Comparison of ENCODE assay signal across 13 mouse cellular contexts in genomic region chr8:10665821-10666283, GRCm38 (mm10).
A peak's percentile ranks its signal among the peaks of the same experiment; 100 is the strongest.
DNase-seq lines count a peak whose midpoint lies in the region; ATAC-seq lines count a peak whose summit lies in the region.
"Had no signal": no experiment of that assay in that cellular context is flagged by ENCODE, and none has a peak within 500 bp of the region (broad histone marks: within the 10 kb centered on the region; RNA-seq: fewer than 3 reads in every experiment).

No protein-coding gene starts in this region.

- 13% methylated on average over 4 of the region's 4 CpGs for WGBS in midbrain, embryonic 10.5 days
- WGBS in midbrain, embryonic 15.5 days: 11% methylated on average over 4 of the region's 4 CpGs
- WGBS in hindbrain, embryonic 11.5 days: 14% methylated on average over 4 of the region's 4 CpGs
- WGBS in neural tube, embryonic 13.5 days: 9% methylated on average over 4 of the region's 4 CpGs

- H3K36me3 ChIP-seq in midbrain, embryonic 10.5 days: no peaks in the 10 kb centered on the region
- no peaks in the 10 kb centered on the region for H3K36me3 ChIP-seq in midbrain, embryonic 15.5 days (replicated peaks)
- no peaks in the 10 kb centered on the region for H3K36me3 ChIP-seq in hindbrain, embryonic 11.5 days (ENCODE audit: control insufficient read depth, insufficient read depth, low read length)
- H3K36me3 ChIP-seq in neural tube, embryonic 13.5 days: no peaks in the 10 kb centered on the region
- H3K36me3 ChIP-seq: embryonic facial prominence, embryonic 12.5 days had no signal

- no peak overlapping the region for H3K9ac ChIP-seq in midbrain, embryonic 15.5 days
- H3K9ac ChIP-seq in hindbrain, embryonic 11.5 days (ENCODE audit: low read depth, low read length): no peak overlapping the region
- H3K9ac ChIP-seq in neural tube, embryonic 13.5 days: no peak overlapping the region
- H3K9ac ChIP-seq: embryonic facial prominence, embryonic 12.5 days had no signal

- no peak for DNase-seq in midbrain, embryonic 10.5 days (ENCODE audit: low spot score)
- DNase-seq in ZHBTc4 (ENCODE audit: low read depth, low spot score): peak; percentile 78
- DNase-seq in hindbrain, embryonic 11.5 days (ENCODE audit: low spot score): peak; percentile 25
- DNase-seq in spleen, postnatal 14 days (ENCODE audit: low spot score in 2 of 2): no peak
- no peak for DNase-seq in thymus, adult 18-20 months
- DNase-seq: gastrocnemius, postnatal 10 days; heart, postnatal 4 days; right cerebral cortex, postnatal 25 days had no signal

- H3K27me3 ChIP-seq in midbrain, embryonic 10.5 days (ENCODE audit: low read depth, poor library complexity, severe bottlenecking): 0 out of 2 replicates have a peak, but pooled peaks cover 6% of the 10 kb centered on the region
- H3K27me3 ChIP-seq in midbrain, embryonic 15.5 days (replicated peaks): no peaks in the 10 kb centered on the region
- H3K27me3 ChIP-seq in hindbrain, embryonic 11.5 days (ENCODE audit: control insufficient read depth, insufficient read depth, low read length): no peaks in the 10 kb centered on the region
- peaks cover 4% of the 10 kb centered on the region; the same call in 1 of the 2 replicates for H3K27me3 ChIP-seq in neural tube, embryonic 13.5 days
- H3K27me3 ChIP-seq: embryonic facial prominence, embryonic 12.5 days had no signal

- peak overlapping the region; percentile 65 for H3K27ac ChIP-seq in midbrain, embryonic 10.5 days (replicated peaks)
- no peak overlapping the region for H3K27ac ChIP-seq in midbrain, embryonic 15.5 days
- H3K27ac ChIP-seq in hindbrain, embryonic 11.5 days (ENCODE audit: low read depth, low read length): no peak overlapping the region
- no peak overlapping the region for H3K27ac ChIP-seq in neural tube, embryonic 13.5 days (replicated peaks)
- H3K27ac ChIP-seq: embryonic facial prominence, embryonic 12.5 days; layer of hippocampus, adult 2 months had no signal

- H3K4me3 ChIP-seq in midbrain, embryonic 10.5 days: no peak overlapping the region
- no peak overlapping the region for H3K4me3 ChIP-seq in midbrain, embryonic 15.5 days
- H3K4me3 ChIP-seq in hindbrain, embryonic 11.5 days (ENCODE audit: low read depth, low read length): no peak overlapping the region
- H3K4me3 ChIP-seq in neural tube, embryonic 13.5 days: no peak overlapping the region
- H3K4me3 ChIP-seq: embryonic facial prominence, embryonic 12.5 days; layer of hippocampus, adult 2 months had no signal

- peaks cover 36% of the 10 kb centered on the region for H3K4me1 ChIP-seq in midbrain, embryonic 10.5 days
- H3K4me1 ChIP-seq in midbrain, embryonic 15.5 days: peaks cover 21% of the 10 kb centered on the region
- 0 out of 2 replicates have a peak, but pooled peaks cover 2% of the 10 kb centered on the region for H3K4me1 ChIP-seq in hindbrain, embryonic 11.5 days (replicated peaks; ENCODE audit: control insufficient read depth, insufficient read depth, low read length)
- H3K4me1 ChIP-seq in neural tube, embryonic 13.5 days (replicated peaks): peaks cover 33% of the 10 kb centered on the region

- ATAC-seq in midbrain, embryonic 15.5 days (replicated peaks): no peak; the same call in 1 of the 2 replicates
- ATAC-seq in hindbrain, embryonic 11.5 days (ENCODE audit: low FRiP score): peak; percentile 38; the same call in 1 of the 2 replicates
- peak; percentile 79 for ATAC-seq in neural tube, embryonic 13.5 days (ENCODE audit: low read depth)

- no peaks in the 10 kb centered on the region; the same call in 1 of the 2 replicates for H3K9me3 ChIP-seq in midbrain, embryonic 10.5 days (replicated peaks)
- H3K9me3 ChIP-seq in midbrain, embryonic 15.5 days: no peaks in the 10 kb centered on the region
- no peaks in the 10 kb centered on the region for H3K9me3 ChIP-seq in hindbrain, embryonic 11.5 days (ENCODE audit: control insufficient read depth, low read length)
- H3K9me3 ChIP-seq in neural tube, embryonic 13.5 days: no peaks in the 10 kb centered on the region
- H3K9me3 ChIP-seq: embryonic facial prominence, embryonic 12.5 days had no signal

- no peak overlapping the region for H3K4me2 ChIP-seq in midbrain, embryonic 15.5 days
- no peak overlapping the region for H3K4me2 ChIP-seq in hindbrain, embryonic 11.5 days (replicated peaks; ENCODE audit: low read depth, low read length)
- H3K4me2 ChIP-seq in neural tube, embryonic 13.5 days: no peak overlapping the region
- H3K4me2 ChIP-seq: embryonic facial prominence, embryonic 12.5 days; liver, embryonic 11.5 days had no signal

Comparison
In these comparisons a context has a peak if more than half of its experiments do, and no peak if none do; other contexts are left out.
1. DNase-seq: peak in ZHBTc4 (single experiment) and hindbrain, embryonic 11.5 days (single experiment); none in midbrain, embryonic 10.5 days (single experiment), spleen, postnatal 14 days (0 of 2) and thymus, adult 18-20 months (0 of 2).